Mouse (Mus musculus) intestine, embryonic 16.5 days (tissue): Measurements from ENCODE around the gene Tm6sf1. TPM values are rescaled to one million over a fixed set of nuclear protein-coding genes. Genes with fewer than 3 reads are reported as not detected.

Experiments used
- ATAC-seq: fragments of 200-750 bp; cut with Nextera tagmentation; 2 replicates; pipeline ENCODE4 v1.8.0; 2017; ENCODE audit warnings: moderate TSS enrichment, moderate library complexity
- H3K27ac ChIP-seq: fragments of 300-500 bp; sonication (generic); 2 replicates; pipeline ENCODE4 v1.5.1; 2014; ENCODE audit warnings: mild to moderate bottlenecking, low read length
- H3K27me3 ChIP-seq: fragments of 300-500 bp; sonication (generic); replicated peaks from 2 replicates; pipeline ENCODE4 v1.6.1; 2014; ENCODE audit warnings: low read length, control low read depth, mixed read lengths; ENCODE audit not compliant: control insufficient read depth, insufficient read depth
- H3K36me3 ChIP-seq: fragments of 300-500 bp; sonication (generic); 2 replicates; pipeline ENCODE4 v1.6.1; 2014; ENCODE audit warnings: low read length, control low read depth; ENCODE audit not compliant: control insufficient read depth, insufficient read depth
- H3K4me1 ChIP-seq: fragments of 300-500 bp; sonication (generic); 2 replicates; pipeline ENCODE4 v1.6.1; 2014; ENCODE audit warnings: low read length, control low read depth, mixed read lengths; ENCODE audit not compliant: control insufficient read depth, insufficient read depth
- H3K4me2 ChIP-seq: fragments of 300-500 bp; sonication (generic); 2 replicates; pipeline ENCODE4 v1.6.1; 2014; ENCODE audit warnings: low read depth, low read length, control low read depth
- H3K4me3 ChIP-seq: fragments of 300-500 bp; sonication (generic); 2 replicates; pipeline ENCODE4 v1.5.1; 2014; ENCODE audit warnings: mild to moderate bottlenecking, low read length
- H3K9ac ChIP-seq: fragments of 300-500 bp; sonication (generic); 2 replicates; pipeline ENCODE4 v1.6.1; 2014; ENCODE audit warnings: low read depth, low read length
- H3K9me3 ChIP-seq: fragments of 300-500 bp; sonication (generic); 2 replicates; pipeline ENCODE4 v1.6.1; 2016; ENCODE audit warnings: low read length, control low read depth; ENCODE audit not compliant: control insufficient read depth
- WGBS: fragments of 180-500 bp; shearing (Covaris S2); extraction: QIAGEN DNeasy Blood & Tissue Kit; methylation state at CpG from one replicate; pipeline ENCODE4 v1.1.7; 2014; 5-methylcytosine and 5-hydroxymethylcytosine counted together
- polyA plus RNA-seq: library from polyadenylated mRNA; unstranded; fragments of >200 nt; fragmentation: Nextera tagmentation; extraction: Ambion mirVana; gene quantifications from 2 replicates; pipeline ENCODE4 v1.2.1, GENCODE M21; 2015

Gene Tm6sf1
- polyA plus RNA-seq, 1 experiment from 2014 or later: 18.0 TPM

DNA sequence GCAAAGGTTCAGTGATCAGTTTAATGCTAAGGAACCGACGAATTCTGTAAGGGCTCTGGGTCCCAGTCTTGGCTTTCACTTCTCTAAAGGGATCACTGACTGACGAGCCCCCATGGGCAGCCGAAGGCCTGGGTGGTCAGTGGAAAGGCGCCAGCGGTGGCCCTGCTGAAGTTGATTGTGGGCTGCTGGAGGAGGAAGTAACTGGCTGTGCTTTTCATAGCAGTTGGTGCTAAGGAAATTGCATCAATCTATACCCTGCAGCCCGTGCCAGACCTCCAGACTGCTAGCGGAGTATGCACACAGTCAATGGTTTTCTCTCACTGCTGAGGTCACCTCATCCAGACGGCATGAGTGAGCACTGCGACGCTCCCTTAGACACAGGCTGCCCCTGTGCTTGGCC lies 1.3 kb downstream of the Tm6sf1 start:
- no peaks in the 10 kb centered on the region; the same call in 1 of the 2 replicates for H3K4me1 ChIP-seq
- H3K9me3 ChIP-seq: no peaks in the 10 kb centered on the region
- H3K27ac ChIP-seq: peak overlapping the region; percentile 16
- WGBS: 47% methylated on average over 11 of the region's 11 CpGs
- H3K9ac ChIP-seq: 0 out of 2 replicates have a peak overlapping the region, but pooled peaks have one; percentile 71
- H3K36me3 ChIP-seq: no peaks in the 10 kb centered on the region
- H3K4me2 ChIP-seq: peak overlapping the region; percentile 94; the same call in 1 of the 2 replicates
- peak overlapping the region; percentile 61 for H3K4me3 ChIP-seq
- peaks cover 25% of the 10 kb centered on the region for H3K27me3 ChIP-seq
- ATAC-seq: no peak; the same call in 1 of the 2 replicates

DNA sequence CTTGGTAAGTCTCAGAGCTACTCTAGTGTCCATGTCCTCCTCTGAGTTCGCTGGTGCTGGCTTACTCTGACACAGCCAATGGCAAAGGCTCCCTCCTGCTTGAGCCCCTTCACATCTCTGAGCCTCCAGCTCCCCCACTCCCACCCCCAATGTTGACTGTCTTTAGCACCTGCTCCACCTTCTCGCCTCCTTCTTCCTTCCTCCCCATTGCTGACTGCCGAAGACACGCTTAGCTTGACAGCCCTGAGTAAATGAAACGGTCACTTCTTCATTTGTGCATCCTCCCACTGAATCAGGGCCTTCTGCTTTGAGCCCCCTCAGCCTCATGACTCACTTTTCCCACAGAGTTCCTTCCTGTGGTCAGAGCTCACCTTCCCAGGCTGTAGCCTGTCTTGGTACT lies 2.2 kb downstream of the Tm6sf1 start:
- Histone ChIP-seq H3K27ac (peak overlapping the region; percentile 9; the same call in 1 of the 2 replicates), H3K4me1 (no peaks in the 10 kb centered on the region; the same call in 1 of the 2 replicates), H3K4me3 (no peak overlapping the region), H3K9ac (no peak overlapping the region), H3K36me3 (no peaks in the 10 kb centered on the region), H3K9me3 (no peaks in the 10 kb centered on the region), H3K4me2 (no peak overlapping the region), H3K27me3 (peaks cover 25% of the 10 kb centered on the region)
- ATAC-seq: no peak
- WGBS: 67% methylated on average over 5 of the region's 5 CpGs

DNA sequence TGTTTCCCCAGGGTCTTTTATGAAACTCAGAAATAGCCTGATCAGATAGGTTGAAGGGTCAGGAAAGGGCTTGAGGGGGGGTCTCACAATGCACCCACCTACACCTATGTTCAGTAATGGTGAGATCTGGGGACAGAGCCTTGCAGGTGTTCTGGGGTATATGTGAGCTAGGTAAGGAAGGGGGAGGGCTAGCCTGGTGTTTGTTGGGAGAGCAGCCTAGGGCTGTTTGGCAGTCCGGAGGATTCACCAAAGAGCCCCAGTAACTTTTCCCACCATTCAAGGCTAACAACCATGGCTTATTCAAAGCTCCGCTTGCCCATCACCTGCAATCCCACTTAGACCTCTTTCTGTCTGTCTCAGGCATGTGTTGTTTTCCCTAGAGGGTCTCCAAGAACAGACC lies 2.7 kb downstream of the Tm6sf1 start:
- WGBS: 81% methylated on average over 2 of the region's 2 CpGs
- ATAC-seq: no peak
- H3K27me3 ChIP-seq: peaks cover 25% of the 10 kb centered on the region
- no peak overlapping the region for H3K9ac ChIP-seq
- H3K4me1 ChIP-seq: no peaks in the 10 kb centered on the region; the same call in 1 of the 2 replicates
- no peak overlapping the region for H3K4me3 ChIP-seq
- no peak overlapping the region for H3K27ac ChIP-seq
- no peaks in the 10 kb centered on the region for H3K9me3 ChIP-seq
- H3K36me3 ChIP-seq: no peaks in the 10 kb centered on the region
- H3K4me2 ChIP-seq: no peak overlapping the region

DNA sequence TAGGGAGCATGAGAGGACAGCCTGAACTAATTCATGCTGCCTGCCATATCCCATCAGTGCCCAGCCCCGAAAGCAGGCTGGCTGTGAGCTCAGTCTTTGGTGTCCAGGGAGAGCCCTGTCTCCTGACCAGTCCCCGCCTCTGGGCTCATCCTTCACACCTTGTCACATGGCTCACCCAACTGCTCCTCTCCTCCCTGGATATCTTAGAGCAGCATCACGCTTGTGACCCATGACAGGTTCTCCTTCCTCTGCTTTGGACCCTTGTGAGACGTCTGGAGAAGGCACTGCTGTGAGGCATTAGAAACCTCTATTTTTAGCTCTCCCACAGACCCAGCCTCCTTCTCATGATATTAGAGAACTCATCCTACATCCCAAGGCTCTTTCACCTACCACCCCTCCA lies 3.1 kb downstream of the Tm6sf1 start:
- no peak for ATAC-seq
- Histone ChIP-seq H3K36me3 (no peaks in the 10 kb centered on the region), H3K4me1 (no peaks in the 10 kb centered on the region; the same call in 1 of the 2 replicates), H3K27ac (no peak overlapping the region), H3K9me3 (no peaks in the 10 kb centered on the region), H3K4me2 (no peak overlapping the region), H3K27me3 (peaks cover 25% of the 10 kb centered on the region), H3K4me3 (no peak overlapping the region), H3K9ac (no peak overlapping the region)
- 77% methylated on average over 4 of the region's 4 CpGs for WGBS

DNA sequence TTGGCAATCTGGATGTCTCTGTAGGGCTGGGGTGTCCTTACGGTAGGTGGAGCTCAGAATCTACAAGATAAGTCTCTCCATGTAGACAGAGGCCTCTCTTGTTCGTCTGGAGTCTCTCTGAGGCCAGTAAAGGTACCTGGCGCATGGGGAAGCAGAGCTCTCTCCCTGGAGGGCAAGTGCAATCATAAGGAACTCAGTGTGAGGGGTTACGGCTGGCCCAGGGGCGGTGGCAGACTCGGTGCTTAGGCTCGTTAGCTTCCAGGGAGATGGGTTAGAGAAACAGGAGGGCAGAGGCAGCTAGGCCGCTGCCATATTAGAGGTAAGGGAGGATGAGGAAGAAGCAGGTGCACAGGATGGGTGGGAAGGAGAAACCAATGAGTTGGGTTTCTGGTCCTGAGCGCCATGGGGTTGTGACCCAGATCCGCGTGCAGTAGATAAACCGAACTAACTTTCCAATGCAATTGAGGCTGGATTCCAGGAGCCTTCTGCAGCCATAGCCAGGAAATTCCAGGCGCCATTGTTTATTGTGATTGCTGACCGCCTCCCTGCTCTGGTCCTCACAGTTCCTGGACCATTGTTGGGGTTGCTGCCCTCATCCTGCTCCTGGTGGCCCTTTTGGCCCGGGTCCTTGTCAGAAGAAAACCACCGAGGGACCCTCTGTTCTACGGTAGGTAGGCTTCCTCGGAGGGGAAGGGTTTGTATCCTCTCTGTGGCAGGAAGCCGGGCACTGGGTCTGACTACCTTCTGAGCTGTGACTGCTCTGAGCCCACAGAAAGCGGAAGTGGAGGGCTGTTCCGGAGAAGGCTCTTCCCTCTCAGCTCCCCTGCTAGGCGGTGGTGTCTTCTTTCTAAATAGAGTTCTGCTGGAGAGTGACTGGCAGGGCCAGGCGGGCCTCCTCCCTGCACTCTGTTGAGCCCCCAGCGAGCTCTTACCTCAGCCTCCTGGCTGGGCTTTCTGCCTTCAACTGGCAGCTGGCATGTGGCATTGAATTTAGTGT lies 4.1 kb downstream of the Tm6sf1 start:
- no peak for ATAC-seq
- Histone ChIP-seq H3K9me3 (no peaks in the 10 kb centered on the region), H3K27ac (peak overlapping the region; percentile 29; the same call in 1 of the 2 replicates), H3K4me2 (0 out of 2 replicates have a peak overlapping the region, but pooled peaks have one; percentile 16), H3K27me3 (peaks cover 18% of the 10 kb centered on the region), H3K4me1 (peaks cover 2% of the 10 kb centered on the region), H3K9ac (no peak overlapping the region), H3K36me3 (no peaks in the 10 kb centered on the region), H3K4me3 (no peak overlapping the region)
- WGBS: 68% methylated on average over 24 of the region's 24 CpGs

DNA sequence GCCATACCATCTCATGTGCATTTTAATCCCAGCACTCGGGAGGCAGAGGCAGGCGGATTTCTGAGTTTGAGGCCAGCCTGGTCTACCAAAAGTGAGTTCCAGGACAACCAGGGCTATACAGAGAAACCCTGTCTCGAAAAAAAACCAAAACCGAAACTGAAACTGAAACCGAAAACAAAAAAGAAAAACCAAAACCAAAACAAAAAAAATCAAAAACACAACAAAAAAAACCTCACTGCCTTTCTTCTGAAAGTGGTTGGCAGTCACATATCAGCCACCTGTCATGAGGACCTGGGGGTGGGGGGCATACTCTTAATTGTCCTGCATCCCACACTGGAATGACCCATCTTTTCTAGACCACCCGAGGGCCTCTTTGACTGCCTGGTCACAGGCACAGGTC lies 5.8 kb downstream of the Tm6sf1 start:
- WGBS: 89% methylated on average over 6 of the region's 6 CpGs
- no peak for ATAC-seq
- H3K4me2 ChIP-seq: no peak overlapping the region
- no peak overlapping the region for H3K4me3 ChIP-seq
- no peaks in the 10 kb centered on the region for H3K36me3 ChIP-seq
- H3K4me1 ChIP-seq: peaks cover 2% of the 10 kb centered on the region
- H3K9ac ChIP-seq: no peak overlapping the region
- H3K9me3 ChIP-seq: no peaks in the 10 kb centered on the region
- H3K27ac ChIP-seq: no peak overlapping the region
- H3K27me3 ChIP-seq: peaks cover 2% of the 10 kb centered on the region

DNA sequence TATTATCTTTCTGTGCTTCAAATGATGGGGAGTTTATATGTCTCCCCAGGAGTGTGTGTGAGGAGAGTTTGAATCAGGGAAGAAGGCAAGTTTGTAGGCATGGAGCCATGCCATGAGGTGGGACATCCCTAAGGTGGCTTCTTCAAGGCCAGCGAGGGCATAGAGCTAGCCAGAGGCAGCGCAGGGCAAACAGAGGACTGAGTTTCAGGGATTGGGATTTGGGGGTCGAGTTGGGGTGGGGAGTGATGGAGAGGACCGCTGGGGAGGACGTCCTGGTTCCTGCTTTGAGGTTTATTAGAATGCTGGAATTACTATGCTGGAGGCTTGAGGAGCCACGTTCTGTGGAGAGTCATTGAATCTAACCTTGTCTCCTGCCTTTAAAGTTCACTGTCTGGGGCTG lies 7.1 kb downstream of the Tm6sf1 start:
- no peaks in the 10 kb centered on the region for H3K27me3 ChIP-seq
- no peak for ATAC-seq
- no peak overlapping the region for H3K9ac ChIP-seq
- no peak overlapping the region for H3K4me2 ChIP-seq
- H3K4me3 ChIP-seq: no peak overlapping the region
- H3K9me3 ChIP-seq: no peaks in the 10 kb centered on the region
- WGBS: 94% methylated on average over 6 of the region's 6 CpGs
- peaks cover 2% of the 10 kb centered on the region; the same call in 1 of the 2 replicates for H3K4me1 ChIP-seq
- H3K27ac ChIP-seq: no peak overlapping the region
- H3K36me3 ChIP-seq: no peaks in the 10 kb centered on the region

DNA sequence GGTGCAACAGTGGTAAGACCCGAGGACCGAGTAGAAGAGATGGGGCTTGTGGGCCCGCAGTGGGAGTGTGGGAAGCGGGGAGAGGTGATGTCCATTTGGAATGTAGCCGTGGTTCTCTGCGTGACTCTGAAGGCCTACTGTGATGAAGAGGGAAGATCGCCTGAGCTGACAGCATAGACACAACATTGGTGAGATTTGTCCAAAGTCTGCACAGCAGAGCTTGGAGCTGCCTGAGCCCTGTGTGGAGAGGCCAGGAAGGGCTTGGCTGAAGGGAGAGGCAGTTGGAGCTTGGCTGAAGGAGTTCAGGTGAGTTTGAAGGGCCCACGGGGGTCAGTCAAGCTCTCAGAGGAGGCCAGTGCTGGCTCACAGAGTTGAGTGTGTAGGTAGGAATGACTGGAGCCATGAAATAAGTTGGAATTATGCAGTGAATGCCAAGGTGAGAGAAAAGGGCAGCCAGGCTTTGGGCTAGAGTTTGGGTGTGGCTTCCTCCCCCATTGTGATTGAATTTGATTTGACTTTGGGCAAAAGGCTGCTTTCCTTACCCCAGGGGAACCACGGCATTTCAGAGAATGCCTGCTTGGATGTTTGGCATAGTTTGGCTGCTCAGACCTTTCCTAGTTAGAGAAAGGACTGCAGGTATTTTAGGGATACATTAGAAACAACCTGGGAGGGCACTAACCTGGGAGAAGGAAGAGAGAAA lies 8.6 kb downstream of the Tm6sf1 start:
- no peak for ATAC-seq
- 84% methylated on average over 9 of the region's 9 CpGs for WGBS
- Histone ChIP-seq H3K27me3 (no peaks in the 10 kb centered on the region), H3K36me3 (no peaks in the 10 kb centered on the region), H3K4me1 (peaks cover 2% of the 10 kb centered on the region; the same call in 1 of the 2 replicates), H3K9me3 (no peaks in the 10 kb centered on the region), H3K27ac (peak overlapping the region; percentile 34), H3K4me2 (no peak overlapping the region), H3K9ac (no peak overlapping the region), H3K4me3 (no peak overlapping the region)

DNA sequence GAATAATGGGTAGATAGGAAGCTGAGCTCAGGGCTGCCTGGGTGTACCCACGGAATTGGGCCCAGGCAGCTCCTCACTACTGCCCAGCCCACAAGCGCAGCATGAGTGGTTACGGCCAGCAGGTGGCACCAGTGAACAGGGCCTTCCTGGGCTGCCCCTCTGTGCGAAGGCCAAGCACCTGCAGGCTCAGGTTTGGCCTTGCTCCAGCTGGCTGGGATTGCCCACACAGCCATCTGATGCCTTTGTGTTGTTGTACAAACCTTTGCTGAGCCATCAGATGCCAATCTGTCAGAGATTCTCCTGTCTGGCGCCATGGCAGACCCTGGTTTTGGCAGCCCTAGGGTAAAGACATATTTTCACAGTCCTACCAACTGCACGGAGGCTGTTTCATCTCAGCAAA lies 9.4 kb downstream of the Tm6sf1 start:
- WGBS: 29% methylated on average over 6 of the region's 6 CpGs

More for the DNA sequence above, 9.4 kb downstream of the Tm6sf1 start:
- Histone ChIP-seq H3K4me2 (no peak overlapping the region), H3K4me3 (no peak overlapping the region), H3K27ac (no peak overlapping the region), H3K36me3 (no peaks in the 10 kb centered on the region), H3K9me3 (no peaks in the 10 kb centered on the region), H3K9ac (no peak overlapping the region), H3K4me1 (peaks cover 2% of the 10 kb centered on the region; the same call in 1 of the 2 replicates), H3K27me3 (no peaks in the 10 kb centered on the region)
- peak; percentile 64; the same call in 1 of the 2 replicates for ATAC-seq
